Mouse (Mus musculus) forelimb bud, embryonic 11.5 days (tissue): ENCODE data around the gene Psme2.

ENCODE experiments used
- DNase-seq: peaks from one replicate; pipeline ENCODE4 v3.0.0-alpha.2; 2012; ENCODE audit warnings: low read depth, low spot score

Gene Psme2

GRCm38 (mm10) chr14:55567496-55567895 is 23.4 kb downstream of the Psme2 start:
- DNase-seq, result no peak

GRCm38 (mm10) chr14:55565748-55566147 is 25.2 kb downstream of the Psme2 start:
- DNase-seq, result no peak

- no peak for DNase-seq
Observed at GRCm38 (mm10) chr14:55563249-55563648, 27.7 kb downstream of the Psme2 start.

- no peak for DNase-seq
Observed at GRCm38 (mm10) chr14:55561860-55562259, 29.1 kb downstream of the Psme2 start.

- peak; percentile 99 for DNase-seq
Observed at GRCm38 (mm10) chr14:55560202-55561073, 30.5 kb downstream of the Psme2 start, which contains the start of gene A730061H03Rik. A730061H03Rik (minus strand) TSS chr14:55560406.

- DNase-seq, result peak; percentile 93
Observed at GRCm38 (mm10) chr14:55559799-55560201, 31.1 kb downstream of the Psme2 start, which contains the start of gene Dcaf11. Dcaf11 (plus strand) TSS chr14:55560006.

- no peak for DNase-seq
Observed at GRCm38 (mm10) chr14:55558740-55559448, 32.0 kb downstream of the Psme2 start.

GRCm38 (mm10) chr14:55557587-55557986 is 33.3 kb downstream of the Psme2 start:
- no peak for DNase-seq

GRCm38 (mm10) chr14:55557003-55557402 is 33.9 kb downstream of the Psme2 start:
- peak; percentile 67 for DNase-seq

GRCm38 (mm10) chr14:55555788-55556187 is 35.1 kb downstream of the Psme2 start:
- DNase-seq, result no peak

- DNase-seq, result no peak
Observed at GRCm38 (mm10) chr14:55554635-55555034, 36.3 kb downstream of the Psme2 start.

GRCm38 (mm10) chr14:55551794-55552193 is 39.1 kb downstream of the Psme2 start:
- DNase-seq, result no peak

- DNase-seq, result no peak
Observed at GRCm38 (mm10) chr14:55551347-55551746, 39.6 kb downstream of the Psme2 start.

GRCm38 (mm10) chr14:55550191-55550590 is 40.7 kb downstream of the Psme2 start:
- no peak for DNase-seq

GRCm38 (mm10) chr14:55544334-55544733 is 46.6 kb downstream of the Psme2 start:
- DNase-seq, result no peak

GRCm38 (mm10) chr14:55542268-55542667 is 48.6 kb downstream of the Psme2 start:
- no peak for DNase-seq

GRCm38 (mm10) chr14:55540787-55541321 is 50.1 kb downstream of the Psme2 start:
- DNase-seq, result peak; percentile 51

- DNase-seq, result peak; percentile 78
Observed at GRCm38 (mm10) chr14:55540067-55540786, 50.7 kb downstream of the Psme2 start, which contains the start of gene Pck2. Pck2 (plus strand) TSS chr14:55540266.
